Mouse (Mus musculus) c-Kit-negative CD71-positive TER-119-positive erythroid progenitor cells, embryonic 14.5 days (primary cell): ENCODE results near the gene Serping1.

Source experiments
- DNase-seq: peaks from one replicate; pipeline ENCODE4 v3.0.0-alpha.2; 2013; ENCODE audit warnings: low read depth, low spot score

Serping1 gene

DNA sequence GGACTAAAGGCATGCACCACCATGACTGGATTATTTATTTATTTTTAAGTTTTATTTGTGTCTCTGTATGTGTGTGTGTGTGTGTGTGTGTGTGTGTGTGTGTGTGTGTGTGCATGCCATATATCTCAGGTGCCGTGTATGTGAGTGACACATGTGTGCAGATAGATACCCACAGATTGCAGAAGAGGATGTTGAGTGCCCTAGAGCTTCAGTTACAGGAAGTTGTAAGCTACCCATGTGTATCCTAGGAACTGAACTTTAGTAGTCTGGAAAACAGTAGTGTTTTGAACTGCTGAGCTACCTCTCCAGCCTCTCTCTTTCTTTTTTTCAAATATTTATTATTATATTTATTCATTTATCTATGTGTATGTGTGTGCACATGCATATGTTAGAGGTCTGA is 8.1 kb upstream of the Serping1 start:
- no peak for DNase-seq

DNA sequence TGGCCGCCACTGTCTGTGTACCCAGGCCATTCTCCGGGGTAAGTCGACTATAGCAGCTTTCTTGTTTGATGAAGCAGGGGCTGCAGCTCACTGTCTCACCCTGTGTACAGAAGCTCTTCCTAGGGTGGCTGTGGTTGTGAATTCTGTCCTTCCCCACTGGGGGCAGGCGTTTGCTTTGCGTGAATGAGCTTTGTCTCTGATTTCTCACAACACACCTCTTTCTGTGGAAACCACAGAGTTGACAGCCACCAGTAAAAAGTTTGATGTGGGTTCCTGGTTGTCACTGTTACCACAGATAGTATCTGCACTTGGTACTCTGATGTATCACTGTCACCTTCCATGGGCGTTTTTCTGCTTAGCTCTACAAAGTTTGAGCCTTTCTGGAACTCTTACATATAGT is 4.0 kb upstream of the Serping1 start:
- DNase-seq = no peak

DNA sequence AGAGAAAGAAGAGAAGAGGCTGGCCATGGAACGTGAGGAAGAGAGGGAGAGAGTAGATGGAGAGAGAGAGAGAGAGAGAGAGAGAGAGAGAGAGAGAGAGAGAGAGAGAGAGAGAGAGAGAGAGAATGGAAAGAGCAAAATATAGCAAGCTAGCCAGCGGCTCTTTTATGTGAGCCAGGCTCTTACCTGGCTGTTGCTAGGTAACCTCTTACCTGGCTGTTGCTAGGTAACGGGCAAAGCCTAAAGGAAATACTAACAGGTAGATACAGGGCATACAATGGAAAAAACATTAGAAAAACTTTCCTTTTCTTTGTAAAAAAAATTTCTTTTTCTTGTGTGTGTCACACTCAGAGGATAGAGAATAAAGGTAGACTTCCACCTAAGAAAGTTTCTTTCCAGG is 2.5 kb upstream of the Serping1 start:
- DNase-seq = no peak

DNA sequence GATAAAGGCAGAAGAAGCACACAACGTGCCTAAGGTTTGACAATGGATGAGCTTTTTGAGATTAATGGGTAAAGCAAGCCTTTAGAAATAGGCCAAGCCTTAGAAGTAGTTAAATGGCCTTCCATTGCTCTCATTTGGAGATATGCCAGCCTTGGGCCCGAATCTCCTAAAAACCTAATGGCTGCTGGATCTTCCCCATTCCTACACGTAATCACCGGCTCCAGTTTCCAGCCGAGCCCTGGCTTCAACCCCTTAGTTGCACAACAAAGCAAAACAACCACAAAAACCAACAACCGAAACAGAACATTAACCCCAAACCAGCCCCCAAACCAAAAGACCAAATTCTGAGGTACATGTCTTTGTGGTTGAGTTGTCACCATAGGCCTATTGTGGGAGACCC is 421 bp upstream of the Serping1 start:
- no peak for DNase-seq

DNA sequence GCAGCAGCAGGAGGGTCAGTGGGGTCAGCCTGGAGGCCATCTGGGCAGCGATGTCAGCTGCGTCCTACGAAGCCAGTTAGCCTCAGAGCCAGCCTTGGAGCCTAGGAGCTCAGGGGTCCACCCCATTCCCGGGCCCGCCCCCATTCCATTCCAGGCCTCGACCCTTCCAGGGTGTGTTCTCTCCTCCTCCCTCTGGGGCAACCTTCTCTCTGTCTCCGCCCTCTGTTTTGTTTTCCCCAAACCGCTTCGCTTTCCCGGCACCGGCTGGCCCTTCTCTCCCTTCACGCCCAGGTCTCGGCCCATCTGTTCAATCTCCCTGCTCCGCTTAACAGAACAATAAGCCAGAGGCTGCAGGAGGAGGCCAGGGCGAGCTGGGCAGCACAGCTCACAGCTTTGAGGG is 493 bp downstream of the Serping1 start:
- DNase-seq = no peak

DNA sequence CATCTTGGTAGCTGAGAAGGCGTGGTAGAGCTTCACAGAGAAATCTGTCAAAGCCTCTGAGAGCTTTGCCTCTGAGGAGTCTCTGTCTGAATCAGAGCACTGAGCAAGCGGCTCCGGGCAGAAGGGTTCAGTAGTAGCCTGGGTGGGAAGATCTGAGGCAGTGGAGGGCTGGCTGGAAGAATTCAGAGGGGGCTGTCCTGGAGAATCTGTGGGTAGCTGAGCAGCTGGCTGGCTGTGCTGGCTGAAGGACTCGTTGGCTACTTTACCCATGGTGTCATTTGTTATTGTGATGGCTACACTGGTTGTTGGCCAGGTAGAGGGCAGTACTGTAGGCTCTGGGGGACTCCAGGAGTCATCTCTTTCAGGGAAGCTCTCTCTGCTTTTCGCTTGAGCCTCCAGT is 2.0 kb downstream of the Serping1 start:
- DNase-seq = no peak

DNA sequence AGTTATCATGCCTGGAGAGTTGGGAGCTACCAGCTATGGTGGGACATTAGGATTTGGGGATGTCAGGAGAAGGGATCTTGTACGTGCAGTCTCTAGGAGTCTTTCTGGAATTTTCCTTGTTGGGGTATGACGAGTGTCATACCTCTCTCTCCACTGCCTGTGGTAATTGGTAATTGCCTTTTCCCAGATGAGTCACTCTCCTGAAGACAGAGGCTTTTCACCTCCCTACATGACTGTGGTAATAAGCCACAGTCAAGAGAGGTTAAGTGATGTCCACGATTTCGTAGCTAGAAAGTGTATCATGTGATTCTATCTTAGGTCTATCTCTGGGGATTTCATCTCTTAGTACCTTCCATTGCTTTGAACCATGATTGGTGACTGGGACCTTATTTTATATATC is 2.8 kb downstream of the Serping1 start:
- no peak for DNase-seq

DNA sequence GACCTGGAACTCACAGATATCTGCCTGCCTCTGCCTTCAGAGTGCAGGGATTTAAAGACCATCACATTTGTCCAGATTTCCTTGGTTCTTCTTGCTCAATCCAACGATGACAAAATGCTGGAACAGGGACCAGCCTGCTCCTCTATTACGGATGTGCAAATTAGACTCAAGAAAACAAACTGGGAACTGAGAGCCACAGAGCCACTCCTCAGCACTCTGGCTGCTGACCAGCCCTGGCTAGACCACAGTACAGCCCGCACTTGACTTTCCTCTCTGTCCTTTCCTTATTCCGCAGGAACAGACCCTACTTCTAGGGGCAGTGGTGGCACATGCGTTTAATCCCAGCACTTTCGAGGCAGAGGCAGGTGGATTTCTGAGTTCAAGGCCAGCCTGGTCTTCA is 4.7 kb downstream of the Serping1 start:
- DNase-seq = no peak

DNA sequence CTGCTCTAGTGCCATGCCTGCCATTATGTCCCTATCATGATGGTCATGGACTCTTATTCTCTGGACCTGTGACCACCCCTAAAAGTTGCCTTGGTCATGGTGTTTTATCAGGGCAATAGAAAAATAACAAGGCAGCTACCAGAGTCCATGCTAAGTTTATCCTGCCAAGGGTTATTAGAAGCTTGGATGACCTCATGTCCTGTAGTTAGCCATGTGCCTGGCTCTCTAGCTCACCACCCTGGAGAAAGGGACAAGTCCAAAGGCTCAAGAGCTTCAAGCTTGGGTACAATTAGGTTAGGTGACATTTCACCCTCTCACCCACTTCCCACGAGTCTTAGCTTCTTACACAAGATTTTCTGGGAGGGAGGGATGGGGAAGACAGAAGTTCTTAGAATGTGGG is 12.4 kb downstream of the Serping1 start:
- no peak for DNase-seq

DNA sequence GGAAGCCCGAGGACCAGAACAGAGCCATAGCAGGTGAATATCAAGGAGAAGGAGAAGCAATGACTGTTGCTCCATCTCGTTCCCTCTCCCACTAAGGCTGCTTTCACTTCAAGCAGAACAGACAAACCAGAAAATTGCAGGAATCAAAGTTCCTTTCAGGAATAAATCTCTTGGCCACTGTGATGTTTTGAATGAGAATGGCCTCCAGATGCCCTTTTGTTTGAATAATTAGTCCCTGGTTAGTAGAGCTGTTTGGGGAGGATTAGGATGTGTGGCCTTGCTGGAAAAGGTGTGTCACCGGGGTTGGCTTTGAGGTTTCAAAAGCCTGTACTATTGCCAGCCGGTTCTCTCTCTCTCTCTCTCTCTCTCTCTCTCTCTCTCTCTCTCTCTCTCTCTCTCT is 12.9 kb downstream of the Serping1 start:
- no peak for DNase-seq

DNA sequence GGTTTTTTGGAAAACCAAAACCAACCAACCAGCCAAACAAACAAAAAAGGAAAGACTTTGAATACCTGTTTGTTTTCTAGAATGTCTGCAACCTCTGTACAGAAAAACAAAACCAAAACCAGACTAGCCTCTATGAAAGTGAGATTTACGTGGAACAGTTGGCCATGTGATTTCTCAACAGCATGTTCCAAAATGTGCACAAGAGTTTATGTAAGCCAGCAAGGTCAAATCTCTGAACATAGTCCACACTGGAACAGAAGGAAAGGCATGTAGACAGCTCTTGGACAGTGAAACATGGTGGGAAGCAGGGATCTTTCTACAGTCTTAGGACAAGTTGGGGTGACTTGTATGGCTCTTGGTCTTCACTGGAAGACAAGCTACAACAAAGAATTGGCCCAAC is 13.4 kb downstream of the Serping1 start:
- DNase-seq = no peak

DNA sequence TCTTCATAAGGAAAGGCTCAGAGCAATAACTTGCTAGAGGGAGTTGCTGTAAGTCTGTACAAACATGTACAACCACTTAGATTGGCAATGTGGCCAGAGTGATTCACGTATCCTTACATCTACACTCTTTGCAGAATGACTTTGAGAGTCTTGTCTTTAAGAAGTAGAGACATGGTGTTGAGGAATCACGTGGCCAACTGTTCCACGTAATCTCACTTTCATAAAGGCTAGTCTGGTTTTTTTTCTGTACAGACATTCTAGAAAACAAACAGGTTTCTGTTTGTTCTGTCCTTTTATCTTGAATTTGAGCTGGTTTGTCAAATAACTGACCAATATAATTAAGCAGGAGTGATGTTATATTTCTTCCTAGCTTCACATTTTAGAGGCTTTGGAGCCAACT is 13.9 kb downstream of the Serping1 start:
- DNase-seq = no peak

DNA sequence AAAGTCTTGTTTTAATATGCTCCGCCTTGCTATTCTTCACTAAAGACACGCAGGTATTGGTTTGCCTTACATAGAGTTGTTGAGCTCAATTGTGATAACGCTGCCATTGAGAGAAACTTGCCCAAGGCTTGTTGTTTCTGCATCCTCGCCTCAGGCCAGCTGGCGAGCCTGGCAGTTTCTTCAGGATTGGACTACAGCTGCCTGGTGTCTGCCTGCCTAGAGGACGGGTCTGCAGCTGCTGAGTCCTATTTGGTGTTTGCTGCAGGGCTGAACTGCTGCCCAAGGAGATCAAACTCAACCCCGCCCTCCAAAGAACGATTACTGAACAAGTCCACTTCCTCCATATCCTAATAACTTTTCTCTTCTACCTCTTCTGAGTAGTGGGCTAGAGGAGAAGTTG is 14.5 kb downstream of the Serping1 start:
- no peak for DNase-seq

DNA sequence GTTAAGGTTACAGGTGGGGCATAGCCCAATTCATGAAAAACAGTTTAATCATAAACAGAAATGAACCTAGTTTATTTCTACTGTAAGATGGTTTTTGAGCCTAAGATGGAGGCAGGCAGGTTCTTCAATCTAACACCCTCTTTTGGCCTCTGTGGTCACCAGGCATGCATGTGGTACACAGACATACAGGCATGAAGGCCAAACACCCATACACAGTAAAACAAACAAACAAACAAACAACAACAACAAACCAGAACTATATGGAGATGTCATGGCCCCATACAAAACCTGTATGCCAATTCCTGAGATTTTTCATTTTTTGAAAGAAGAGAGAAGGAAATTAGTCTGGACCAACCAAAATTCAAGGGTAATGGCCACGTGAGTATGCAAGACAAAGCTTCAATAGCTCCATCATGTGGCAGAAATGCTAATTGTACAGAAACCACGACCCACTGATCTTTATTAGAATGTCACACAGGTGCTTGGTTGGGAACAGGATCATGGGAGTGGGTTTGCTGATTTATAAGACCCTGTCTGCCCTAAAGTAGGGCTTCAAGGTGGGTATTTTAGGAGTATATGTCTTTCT is 16.6 kb downstream of the Serping1 start:
- peak; percentile 59 for DNase-seq

DNA sequence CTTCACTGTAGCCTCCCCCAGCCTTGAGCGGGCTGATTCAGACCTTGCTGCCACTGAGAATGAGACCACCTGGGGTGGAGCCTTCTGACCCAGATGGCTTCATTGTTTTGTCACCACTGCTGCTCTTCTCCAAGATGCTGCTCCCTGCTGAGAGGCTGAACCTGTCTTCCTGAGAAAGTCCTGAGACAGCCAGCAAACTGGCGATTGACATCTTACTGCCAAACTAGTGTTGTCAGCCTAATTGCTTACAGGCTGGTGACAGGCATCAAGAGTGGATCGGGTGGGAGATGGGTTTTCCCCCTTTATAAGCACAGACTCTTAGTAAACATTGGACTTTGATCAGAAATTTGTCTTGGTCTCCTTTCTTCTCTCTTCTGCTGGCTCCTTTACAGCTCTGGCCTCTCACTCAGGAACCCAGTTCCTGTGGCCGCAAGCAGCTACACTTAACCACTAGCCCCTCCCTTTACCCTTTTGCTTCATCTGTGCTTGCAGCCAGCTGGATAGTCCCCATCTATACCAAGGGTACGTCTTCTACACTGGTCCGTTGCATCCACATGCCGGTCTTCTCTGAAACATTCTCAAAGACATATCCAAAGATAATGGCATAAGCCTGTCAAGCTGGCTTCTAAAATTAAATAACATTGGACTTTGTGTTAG is 18.1 kb downstream of the Serping1 start:
- no peak for DNase-seq

DNA sequence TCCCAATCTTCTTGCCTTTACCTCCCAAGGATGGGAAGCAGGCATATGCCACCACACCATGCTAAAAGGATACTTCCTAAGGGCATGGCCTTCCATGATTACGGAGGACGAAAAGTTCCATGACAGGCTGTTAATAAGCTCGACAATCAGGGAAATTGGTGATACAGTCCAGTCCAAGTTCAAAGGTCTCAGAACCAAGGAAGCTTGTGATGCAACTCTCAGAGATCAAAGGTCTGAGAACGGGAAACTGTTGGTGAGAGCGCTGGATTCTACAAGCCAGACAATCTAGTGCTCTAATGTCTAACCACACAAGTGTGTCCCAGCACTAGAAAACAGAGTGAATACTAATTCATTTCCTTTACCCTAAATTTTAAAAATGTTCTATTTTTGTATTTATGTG is 19.0 kb downstream of the Serping1 start:
- DNase-seq = no peak

DNA sequence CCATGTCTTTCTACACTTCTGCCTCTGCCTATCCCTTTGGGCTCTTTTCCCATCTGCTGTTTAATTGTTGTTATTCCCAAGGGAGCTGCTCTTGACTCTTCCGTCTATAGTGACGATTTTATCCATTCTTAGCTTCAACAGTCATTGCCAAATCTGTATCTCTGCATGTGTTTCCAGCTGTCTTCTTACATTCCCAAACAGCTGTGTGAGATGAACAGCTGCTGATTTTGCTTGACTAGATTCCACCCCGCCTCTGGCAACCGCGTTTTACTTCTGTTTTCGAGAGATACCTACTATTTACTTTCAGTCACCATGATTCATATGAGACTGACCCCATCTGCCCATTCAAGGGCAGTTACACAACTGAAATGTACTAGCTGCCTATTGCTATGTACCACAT is 25.1 kb downstream of the Serping1 start:
- no peak for DNase-seq

DNA sequence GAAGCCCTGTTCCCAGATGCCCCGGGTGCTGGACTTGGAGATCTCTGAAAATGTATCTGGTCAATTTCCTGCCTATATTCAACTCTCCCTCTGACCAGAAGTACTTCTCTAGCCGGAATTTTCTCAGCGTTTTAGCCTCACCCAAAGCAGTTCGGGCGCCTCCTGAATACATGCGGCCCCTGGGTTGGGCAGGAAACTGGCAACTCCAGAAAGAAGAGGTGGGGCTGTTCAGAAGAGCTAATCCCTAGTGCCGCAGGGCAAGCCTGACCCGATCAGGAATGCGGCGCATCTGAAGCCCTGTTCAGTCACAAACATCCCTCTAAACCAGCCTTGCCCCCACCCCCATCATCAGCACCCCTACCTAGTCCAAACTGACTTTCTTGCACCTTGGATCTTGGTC is 31.1 kb downstream of the Serping1 start:
- DNase-seq = no peak

DNA sequence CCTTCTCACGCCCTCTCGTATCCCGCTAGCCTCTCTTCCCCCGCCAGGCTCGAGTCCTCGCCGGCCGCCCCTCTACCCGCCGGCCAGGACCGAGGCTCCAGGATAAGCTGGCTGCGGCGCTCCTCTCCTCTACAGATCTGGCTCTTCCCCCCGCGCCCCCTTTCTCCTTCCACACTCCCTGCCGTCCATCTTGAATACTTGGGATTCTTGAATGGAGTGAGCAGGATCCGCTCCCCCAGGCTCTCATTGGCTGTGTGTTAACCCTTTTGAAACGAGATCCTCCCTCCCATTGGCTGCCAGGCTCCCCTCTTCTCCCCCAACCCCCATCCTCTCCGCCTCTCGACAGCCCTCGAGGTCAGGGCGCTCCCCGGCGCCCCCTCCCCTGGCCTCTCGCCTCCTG is 31.7 kb downstream of the Serping1 start, which contains the start of gene Gm19426:
TSS of gene Gm19426 (minus strand) at position 95 of the 400 bp plus-strand sequence.
- DNase-seq = no peak

DNA sequence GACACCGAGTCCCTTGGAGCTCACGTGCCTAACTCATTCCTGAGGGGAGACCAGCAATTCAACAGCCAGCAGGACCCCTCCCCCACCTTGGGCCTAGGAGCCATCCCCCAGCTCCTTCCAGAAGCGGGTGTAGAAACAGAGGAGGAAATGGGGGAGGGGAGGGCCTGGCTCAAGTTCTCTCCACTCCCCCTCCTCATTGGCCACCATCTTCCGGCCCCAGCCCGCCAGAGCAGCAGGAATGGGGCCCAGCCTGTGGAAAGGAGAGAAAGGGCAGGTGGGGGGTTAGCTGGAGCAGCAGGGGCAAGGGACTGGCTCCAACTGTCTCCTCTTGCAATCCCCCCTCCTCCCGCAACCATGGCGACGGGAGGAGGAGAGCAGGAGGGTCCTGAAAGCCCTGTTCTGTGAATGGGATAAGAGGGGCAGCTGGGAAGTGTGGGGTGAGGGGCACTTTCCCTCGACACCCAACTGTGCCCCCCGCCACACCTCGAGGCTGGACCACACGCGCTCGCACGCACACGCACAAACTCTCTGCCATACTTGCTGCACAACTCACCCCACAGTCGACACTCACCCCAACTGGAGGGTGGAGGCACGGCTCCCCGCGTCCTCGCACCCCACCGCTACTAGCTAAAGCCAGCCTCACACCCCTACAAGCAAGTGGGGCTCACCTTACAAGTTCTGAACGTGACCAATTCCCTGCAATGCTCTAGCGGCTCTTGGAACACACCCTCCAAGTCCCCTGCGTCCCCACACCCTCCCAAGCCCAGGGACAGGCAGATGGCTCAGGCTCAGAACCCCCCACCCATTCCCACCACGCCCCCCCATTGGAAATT is 32.6 kb downstream of the Serping1 start:
- DNase-seq = no peak

DNA sequence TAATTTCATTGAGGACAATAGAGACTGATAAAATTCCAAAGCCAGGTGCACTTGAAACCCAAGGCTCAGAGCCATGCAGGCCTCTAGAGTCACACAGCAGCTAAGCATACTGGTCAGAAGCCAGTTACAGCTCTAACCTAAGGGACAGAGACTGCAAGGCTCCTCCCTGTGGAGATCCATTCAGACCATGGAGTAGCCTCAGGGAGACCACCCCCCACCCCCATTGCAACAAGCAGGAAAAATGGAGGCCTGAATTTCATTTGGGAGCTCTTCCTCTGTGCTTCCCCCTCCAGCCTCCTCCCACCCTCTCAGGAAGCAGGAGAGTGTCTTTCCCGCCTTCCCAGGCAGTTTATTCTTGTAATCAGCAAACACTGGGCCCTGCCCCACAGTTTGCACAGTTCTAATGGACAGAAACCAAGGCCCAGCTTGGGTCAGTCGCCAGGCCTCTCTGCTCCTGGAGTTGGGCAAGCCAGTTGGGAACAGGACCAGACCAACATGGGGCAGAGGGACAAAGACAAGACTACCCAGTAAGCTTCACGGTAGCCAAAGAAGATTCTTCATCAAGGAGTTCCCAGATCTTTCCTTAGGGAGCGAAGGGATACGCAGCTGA is 33.3 kb downstream of the Serping1 start:
- no peak for DNase-seq

DNA sequence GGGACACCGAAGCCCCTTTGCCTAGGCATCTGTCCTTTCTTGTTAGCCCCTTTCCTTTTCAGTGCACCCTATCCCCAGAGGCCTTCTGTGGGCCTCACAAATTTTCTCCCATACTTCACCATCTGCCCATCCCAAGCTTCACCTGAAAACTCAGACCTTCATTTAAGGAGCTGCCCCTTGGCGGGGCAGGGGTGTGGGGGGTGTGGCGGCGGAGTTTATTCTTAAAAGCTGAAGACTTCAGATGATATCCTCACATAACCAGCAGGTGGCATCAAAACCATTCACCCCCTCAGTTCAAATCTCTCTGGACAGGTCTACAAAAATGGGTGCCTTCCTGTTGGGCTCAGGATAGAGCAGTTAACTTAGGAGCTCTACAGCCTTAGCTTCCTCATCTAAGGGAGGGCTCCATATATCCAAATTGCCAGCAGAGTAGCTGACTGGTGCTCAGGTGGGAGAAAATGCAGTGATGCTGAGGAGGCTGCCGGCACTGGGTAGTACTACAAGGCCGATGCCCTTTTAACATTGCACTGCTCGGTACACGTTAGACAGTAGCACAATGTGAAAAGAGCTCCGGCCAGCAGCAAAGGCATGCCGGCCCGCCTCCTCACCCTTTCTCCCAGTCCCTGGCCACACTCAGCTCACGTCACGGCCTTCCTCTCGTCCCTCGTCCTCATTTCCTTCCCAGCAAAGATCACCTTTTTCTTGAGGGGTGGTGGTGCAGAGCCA is 34.5 kb downstream of the Serping1 start:
- no peak for DNase-seq
